Mouse (Mus musculus) frontal cortex, adult (tissue): ENCODE data around the gene Hey2.
A peak's percentile ranks its signal among the peaks of the same experiment; 100 is the strongest.

Experiments used
- ATAC-seq: cut with Nextera tagmentation; 2 replicates; pipeline ENCODE4 v1.9.2; 2017; ENCODE audit warnings: mild to moderate bottlenecking, moderate library complexity, mixed read lengths; ENCODE audit not compliant: low TSS enrichment

Gene Hey2

DNA sequence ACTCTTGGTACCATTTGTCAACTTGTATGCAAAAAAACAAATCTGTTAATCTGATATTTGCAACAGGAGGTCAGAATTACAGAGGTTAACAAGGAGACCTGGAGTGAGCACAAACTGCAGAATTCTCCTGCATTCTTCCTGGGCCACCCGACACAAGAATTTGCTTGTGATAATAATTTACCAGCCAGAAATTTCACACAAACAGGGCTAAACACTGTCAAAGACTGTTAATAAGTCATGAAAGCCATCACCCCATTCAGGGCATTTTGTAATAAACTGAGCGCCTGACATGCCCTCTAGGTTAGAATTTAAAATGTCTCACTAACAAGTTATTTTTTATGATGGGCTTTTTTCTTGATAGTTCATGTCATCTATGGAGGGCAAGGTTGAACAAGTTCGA lies 51.6 kb downstream of the Hey2 start:
- ATAC-seq: no peak

DNA sequence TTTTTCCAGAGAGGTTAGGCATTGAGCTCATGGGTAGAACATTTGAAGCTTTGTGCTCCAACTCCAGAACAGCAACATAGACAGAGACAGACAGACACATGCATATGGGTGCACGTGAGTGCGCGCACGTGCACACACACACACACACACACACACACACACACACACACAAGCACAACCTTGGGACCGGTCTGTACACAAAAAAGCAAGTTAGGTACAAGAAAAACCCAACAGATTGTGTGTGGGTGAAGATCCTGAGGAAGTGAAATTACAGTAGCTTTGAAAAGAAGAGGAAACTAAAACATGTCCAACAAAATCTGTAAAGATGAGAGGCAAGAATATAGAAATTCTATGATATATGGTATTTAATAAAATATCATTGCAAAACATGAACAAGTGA lies 53.1 kb downstream of the Hey2 start:
- peak; percentile 68 for ATAC-seq

DNA sequence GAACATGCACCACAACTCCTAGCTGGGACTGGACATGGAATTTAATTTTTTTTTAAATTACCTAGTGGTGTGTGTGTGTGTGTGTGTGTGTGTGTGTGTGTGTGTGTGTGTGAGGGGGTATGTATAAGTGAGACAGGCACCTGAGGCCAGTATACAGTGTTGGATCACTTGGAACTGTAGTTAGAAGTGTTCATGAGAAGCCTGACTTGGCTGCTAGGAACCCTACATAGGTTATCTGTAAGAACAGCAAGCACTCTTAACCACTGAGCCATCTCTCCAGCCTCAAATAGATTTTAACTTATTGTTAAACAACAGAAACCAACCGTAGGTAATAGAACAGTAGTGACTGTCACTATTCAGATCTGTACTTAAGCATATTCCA lies 54.3 kb downstream of the Hey2 start:
- ATAC-seq: no peak

DNA sequence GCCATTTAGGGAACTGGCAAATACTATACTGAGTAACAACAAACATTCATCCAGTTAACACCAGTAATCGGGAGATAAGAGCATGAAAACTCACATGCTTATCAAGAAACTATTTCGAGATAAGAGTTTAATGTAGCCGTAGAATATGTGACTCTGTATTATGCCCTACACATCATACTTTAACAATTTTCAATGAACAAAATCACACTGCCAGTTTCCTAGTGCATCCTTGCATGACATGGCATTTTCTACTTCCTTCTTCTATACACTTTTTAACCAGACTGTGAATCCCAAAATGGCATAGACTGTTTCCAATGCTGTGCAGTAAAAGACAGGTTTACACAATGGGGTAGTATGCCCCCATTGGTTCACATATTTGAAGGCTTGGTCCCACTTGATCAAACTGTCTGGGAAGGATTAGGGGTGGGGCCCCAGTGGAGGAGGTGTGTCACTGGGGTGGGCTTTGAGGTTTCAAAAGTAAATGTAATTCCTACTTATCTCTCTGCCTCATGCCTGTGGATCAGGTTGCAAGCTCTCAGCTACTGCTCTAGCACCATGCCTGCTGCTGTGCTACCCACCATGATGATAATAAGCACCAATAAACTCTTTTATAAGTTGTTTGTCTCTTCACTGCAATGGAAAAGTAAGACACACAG lies 54.8 kb downstream of the Hey2 start:
- no peak for ATAC-seq

DNA sequence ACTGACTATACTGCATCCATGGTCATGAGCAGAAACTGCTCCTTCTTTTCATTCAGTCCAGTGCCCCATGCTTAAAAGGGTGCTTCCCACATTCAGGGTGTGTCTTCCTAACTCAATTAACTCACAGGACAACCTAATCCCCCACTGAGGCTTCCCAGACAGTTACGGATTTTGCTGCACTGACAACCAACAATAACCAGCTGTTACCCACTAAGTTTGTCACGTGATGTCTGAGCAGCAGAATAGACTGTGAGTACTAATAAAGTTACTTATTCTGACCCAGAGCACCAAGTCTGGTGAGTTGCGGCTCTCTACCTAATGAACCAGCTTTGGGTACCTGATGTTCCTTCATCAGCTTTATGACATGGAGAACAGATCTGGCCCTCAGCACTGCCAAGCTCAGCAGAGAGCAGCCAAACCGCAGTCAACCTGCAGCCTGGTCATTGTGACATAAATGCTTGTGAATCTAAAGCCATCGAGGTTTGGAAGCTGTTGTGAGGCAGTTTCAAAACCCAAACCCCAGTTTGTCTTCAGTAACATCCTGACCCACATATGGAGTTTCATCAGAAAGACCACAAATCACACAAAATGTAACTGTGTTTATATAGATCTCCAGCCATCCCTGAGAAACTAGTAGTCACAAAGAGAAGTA lies 56.4 kb downstream of the Hey2 start:
- no peak for ATAC-seq
